In genomic region chr2:33430771-33431699, GRCm38 (mm10) we compare ENCODE assay signal across 8 mouse cellular contexts. TPM values are rescaled to one million over a fixed set of nuclear protein-coding genes. Genes with fewer than 3 reads are reported as not detected.
DNase-seq lines count a peak whose midpoint lies in the region; ATAC-seq and TF ChIP-seq lines count a peak whose summit lies in the region.

Gene Zbtb34, minus strand, starts transcription at chr2:33431324.

- peak within 1 kb of the TSS; percentile 85 for H3K4me2 ChIP-seq in forebrain, postnatal 0 days (ENCODE audit: low read depth)
- H3K4me2 ChIP-seq in hindbrain, embryonic 13.5 days, result peak within 1 kb of the TSS; percentile 94

- peaks cover 4% of the 10 kb centered on the region; the same call in 1 of the 2 replicates for H3K4me1 ChIP-seq in cerebellum, adult 2 months (ENCODE audit: control insufficient read depth, insufficient read depth, low read length)
- H3K4me1 ChIP-seq in forebrain, postnatal 0 days (ENCODE audit: insufficient read depth), result peaks cover 29% of the 10 kb centered on the region
- peaks cover 57% of the 10 kb centered on the region for H3K4me1 ChIP-seq in hindbrain, embryonic 13.5 days (replicated peaks)

- intact Hi-C loops in left cerebral cortex, postnatal 14 days (cut with DNase I), result no loop called here

- under 1% methylated on average over 71 of the region's 102 CpGs for WGBS in cerebellum, adult 2 months
- under 1% methylated on average over 51 of the region's 102 CpGs for WGBS in forebrain, postnatal 0 days
- 1% methylated on average over 75 of the region's 102 CpGs for WGBS in hindbrain, embryonic 13.5 days

- no peaks in the 10 kb centered on the region for H3K36me3 ChIP-seq in forebrain, postnatal 0 days (ENCODE audit: insufficient read depth)
- H3K36me3 ChIP-seq in hindbrain, embryonic 13.5 days, result peaks cover 19% of the 10 kb centered on the region; the same call in 1 of the 2 replicates

- peak within 1 kb of the TSS; percentile 33 for H3K27ac ChIP-seq in cerebellum, adult 2 months (ENCODE audit: insufficient read depth, low read length)
- H3K27ac ChIP-seq in forebrain, postnatal 0 days (ENCODE audit: low read depth, low read length), result peak within 1 kb of the TSS; percentile 46
- H3K27ac ChIP-seq in hindbrain, embryonic 13.5 days, result peak within 1 kb of the TSS; percentile 72

- peak; percentile 73 for TF ChIP-seq CTCF in cerebellum, adult 2 months (IDR thresholded peaks at IDR 0.05; ENCODE audit: borderline replicate concordance, insufficient read depth, low read depth, low read length)
- peak; percentile 87 for TF ChIP-seq CTCF in forebrain, postnatal 0 days (IDR thresholded peaks at IDR 0.05; ENCODE audit: low read depth)

- H3K4me3 ChIP-seq in cerebellum, adult 2 months (replicated peaks; ENCODE audit: insufficient read depth, low read depth, low read length), result peak within 1 kb of the TSS; percentile 75
- H3K4me3 ChIP-seq in forebrain, postnatal 0 days (ENCODE audit: low read depth, low read length), result peak within 1 kb of the TSS; percentile 80
- H3K4me3 ChIP-seq in hindbrain, embryonic 13.5 days, result peak within 1 kb of the TSS; percentile 99

- H3K9me3 ChIP-seq in forebrain, postnatal 0 days (ENCODE audit: low read length), result no peaks in the 10 kb centered on the region
- H3K9me3 ChIP-seq in hindbrain, embryonic 13.5 days, result no peaks in the 10 kb centered on the region

- peak; percentile 39; the same call in 1 of the 2 replicates for TF ChIP-seq POLR2A in cerebellum, adult 2 months (IDR thresholded peaks at IDR 0.05; ENCODE audit: borderline replicate concordance, insufficient read depth, low read length)

- peak; percentile 76 for ATAC-seq in forebrain, postnatal 0 days
- peak; percentile 77 for ATAC-seq in hindbrain, embryonic 13.5 days (ENCODE audit: low FRiP score)
- peak; percentile 70 for ATAC-seq in megakaryocyte progenitor cell, adult 5-6 weeks (replicated peaks; ENCODE audit: poor library complexity)

- H3K9ac ChIP-seq in forebrain, postnatal 0 days, result peak within 1 kb of the TSS; percentile 78
- H3K9ac ChIP-seq in hindbrain, embryonic 13.5 days, result peak within 1 kb of the TSS; percentile 99

- peak in 1 of 2 experiments; percentile 54 for DNase-seq in layer of hippocampus, adult 18-20 months (ENCODE audit: low spot score in 2 of 2)
- DNase-seq in layer of hippocampus, adult 9-10 months (ENCODE audit: low spot score), result no peak
- DNase-seq in cerebellum, adult 2 months, result peak; percentile 54 to 69
- peak; percentile 81 for DNase-seq in forebrain, postnatal 0 days
- peak in 1 of 2 experiments; percentile 58 for DNase-seq in left cerebral cortex, postnatal 14 days (ENCODE audit: low spot score in 2 of 2)
- DNase-seq in spleen, adult 18-20 months, result peak; percentile 41 to 69

- H3K27me3 ChIP-seq in cerebellum, adult 2 months (ENCODE audit: control insufficient read depth, insufficient read depth, low read length), result no peaks in the 10 kb centered on the region
- H3K27me3 ChIP-seq in forebrain, postnatal 0 days (ENCODE audit: insufficient read depth, low read length), result no peaks in the 10 kb centered on the region
- H3K27me3 ChIP-seq in hindbrain, embryonic 13.5 days, result no peaks in the 10 kb centered on the region

RNA-seq across cellular contexts. Expression of gene Zbtb34, which starts in this region (rescaled TPM):
- total RNA-seq in layer of hippocampus, adult 18-20 months (2021), result 10 to 100 TPM; 12.0 to 14.2 TPM
- polyA plus RNA-seq in cerebellum, adult 2 months (2012; rRNA removed), result 9.9 and 11.0 TPM in 2 replicates
- total RNA-seq in forebrain, postnatal 0 days (2014; rRNA removed), result 20.9 and 24.1 TPM in 2 replicates
- polyA plus RNA-seq in forebrain, postnatal 0 days (2015; fragmentation: Nextera tagmentation; extraction: Ambion mirVana), result 3.7 and 4.5 TPM in 2 replicates
- 7.2 and 9.2 TPM in 2 replicates for polyA plus RNA-seq in hindbrain, embryonic 13.5 days (2015; fragmentation: Nextera tagmentation; extraction: Ambion mirVana)
- total RNA-seq in left cerebral cortex, postnatal 14 days (2021), result 10 to 100 TPM; 29.7 to 38.4 TPM
- total RNA-seq in megakaryocyte progenitor cell, adult 5-6 weeks (2015), result 22.7 and 24.6 TPM in 2 replicates
- 8.4 and 11.4 TPM in 2 replicates for total RNA-seq in megakaryocyte progenitor cell, adult 5-6 weeks (2017)
